15 mouse cellular contexts compared by ENCODE assay signal in the genomic region with DNA sequence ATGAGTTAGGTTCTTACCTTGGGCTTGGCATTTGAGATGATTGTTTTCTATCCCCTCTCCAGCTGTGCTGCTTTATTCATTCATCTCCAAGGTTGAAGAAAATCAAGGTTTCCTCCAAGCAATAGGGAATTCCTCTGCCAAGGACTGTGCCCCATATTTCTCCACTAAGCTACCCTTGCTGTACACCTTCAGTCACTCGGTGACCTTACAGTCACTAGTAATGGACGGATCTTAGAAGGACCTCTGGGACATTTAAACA.
DNase-seq lines count a peak whose midpoint lies in the region; ATAC-seq lines count a peak whose summit lies in the region.
"Had no signal": no experiment of that assay in that cellular context is flagged by ENCODE, and none has a peak within 500 bp of the region (broad histone marks: within the 10 kb centered on the region; RNA-seq: fewer than 3 reads in every experiment).

No protein-coding gene starts in this region.

- no peak overlapping the region for H3K4me2 ChIP-seq in heart, embryonic 14.5 days (ENCODE audit: low read length)
- H3K4me2 ChIP-seq in kidney, embryonic 15.5 days: no peak overlapping the region
- H3K4me2 ChIP-seq in kidney, embryonic 14.5 days (replicated peaks; ENCODE audit: low read depth, low read length): no peak overlapping the region
- no peak overlapping the region for H3K4me2 ChIP-seq in embryonic facial prominence, embryonic 15.5 days (replicated peaks)
- H3K4me2 ChIP-seq: liver, embryonic 11.5 days; neural tube, embryonic 13.5 days had no signal

- no peaks in the 10 kb centered on the region for H3K36me3 ChIP-seq in heart, embryonic 14.5 days (ENCODE audit: control insufficient read depth, insufficient read depth, low read length)
- H3K36me3 ChIP-seq in kidney, embryonic 15.5 days: no peaks in the 10 kb centered on the region
- no peaks in the 10 kb centered on the region for H3K36me3 ChIP-seq in kidney, embryonic 14.5 days (ENCODE audit: control insufficient read depth, insufficient read depth, low read length)
- no peaks in the 10 kb centered on the region for H3K36me3 ChIP-seq in embryonic facial prominence, embryonic 15.5 days
- H3K36me3 ChIP-seq: neural tube, embryonic 13.5 days had no signal

- H3K9me3 ChIP-seq in heart, embryonic 14.5 days (ENCODE audit: control insufficient read depth, low read length): no peaks in the 10 kb centered on the region
- no peaks in the 10 kb centered on the region for H3K9me3 ChIP-seq in kidney, embryonic 15.5 days (replicated peaks)
- H3K9me3 ChIP-seq in kidney, embryonic 14.5 days (ENCODE audit: control insufficient read depth, low read length): no peaks in the 10 kb centered on the region
- H3K9me3 ChIP-seq in embryonic facial prominence, embryonic 15.5 days (replicated peaks): no peaks in the 10 kb centered on the region
- H3K9me3 ChIP-seq: neural tube, embryonic 13.5 days had no signal

- peak overlapping the region; percentile 35 to 45; a peak in 1 of 4 replicates for H3K27ac ChIP-seq in heart, embryonic 14.5 days (replicated peaks in 1 of 2; ENCODE audit: control insufficient read depth in 1 of 2, insufficient read depth in 1 of 2, low read depth in 2 of 2, low read length in 2 of 2)
- peak overlapping the region; percentile 68; the same call in 1 of the 2 replicates for H3K27ac ChIP-seq in kidney, embryonic 15.5 days
- no peak overlapping the region for H3K27ac ChIP-seq in kidney, embryonic 14.5 days (ENCODE audit: low read depth, low read length)
- 0 out of 2 replicates have a peak overlapping the region, but pooled peaks have one; percentile 25 for H3K27ac ChIP-seq in embryonic facial prominence, embryonic 15.5 days (replicated peaks)
- H3K27ac ChIP-seq: left cerebral cortex, adult 2 months had no signal

- no peak overlapping the region for H3K4me3 ChIP-seq in heart, embryonic 14.5 days (ENCODE audit: control insufficient read depth in 1 of 2, insufficient read depth in 1 of 2, low read depth in 1 of 2, low read length in 2 of 2)
- H3K4me3 ChIP-seq in kidney, embryonic 15.5 days (replicated peaks): no peak overlapping the region
- H3K4me3 ChIP-seq in kidney, embryonic 14.5 days (ENCODE audit: low read length): no peak overlapping the region
- no peak overlapping the region for H3K4me3 ChIP-seq in embryonic facial prominence, embryonic 15.5 days (replicated peaks)
- H3K4me3 ChIP-seq: left cerebral cortex, adult 2 months; neural tube, embryonic 13.5 days had no signal

- ATAC-seq in heart, embryonic 14.5 days (ENCODE audit: insufficient number of reproducible peaks, insufficient read depth, low FRiP score, low read depth): no peak
- ATAC-seq in kidney, embryonic 15.5 days (replicated peaks; ENCODE audit: low FRiP score): no peak
- ATAC-seq in kidney, embryonic 14.5 days (ENCODE audit: low FRiP score, low TSS enrichment): no peak
- ATAC-seq in embryonic facial prominence, embryonic 15.5 days (ENCODE audit: insufficient number of reproducible peaks, low FRiP score, low TSS enrichment, low read depth): no peak

- H3K4me1 ChIP-seq in heart, embryonic 14.5 days (ENCODE audit: control insufficient read depth in 2 of 2, insufficient read depth in 2 of 2, low read length in 2 of 2): peaks cover 0 to 6% of the 10 kb centered on the region in 2 experiments; a peak in 1 of 4 replicates
- 0 out of 2 replicates have a peak, but pooled peaks cover 7% of the 10 kb centered on the region for H3K4me1 ChIP-seq in kidney, embryonic 15.5 days
- H3K4me1 ChIP-seq in kidney, embryonic 14.5 days (ENCODE audit: control insufficient read depth, insufficient read depth, low read length): no peaks in the 10 kb centered on the region
- H3K4me1 ChIP-seq in embryonic facial prominence, embryonic 15.5 days: peaks cover 4% of the 10 kb centered on the region; the same call in 1 of the 2 replicates

- no peak overlapping the region for H3K9ac ChIP-seq in heart, embryonic 14.5 days (ENCODE audit: low read length)
- H3K9ac ChIP-seq in kidney, embryonic 15.5 days: no peak overlapping the region
- H3K9ac ChIP-seq in kidney, embryonic 14.5 days (ENCODE audit: low read depth, low read length): no peak overlapping the region
- H3K9ac ChIP-seq in embryonic facial prominence, embryonic 15.5 days: no peak overlapping the region
- H3K9ac ChIP-seq: neural tube, embryonic 13.5 days had no signal

- 72% methylated on average over 2 of the region's 2 CpGs for WGBS in heart, embryonic 14.5 days
- 72% methylated on average over 2 of the region's 2 CpGs for WGBS in kidney, embryonic 15.5 days
- WGBS in kidney, embryonic 14.5 days: 67% methylated on average over 2 of the region's 2 CpGs
- WGBS in embryonic facial prominence, embryonic 15.5 days: 56% methylated on average over 2 of the region's 2 CpGs

- no peaks in the 10 kb centered on the region for H3K27me3 ChIP-seq in heart, embryonic 14.5 days (ENCODE audit: control insufficient read depth, insufficient read depth, low read length)
- H3K27me3 ChIP-seq in kidney, embryonic 15.5 days: no peaks in the 10 kb centered on the region
- H3K27me3 ChIP-seq in kidney, embryonic 14.5 days (ENCODE audit: control insufficient read depth, insufficient read depth, low read length): no peaks in the 10 kb centered on the region
- no peaks in the 10 kb centered on the region for H3K27me3 ChIP-seq in embryonic facial prominence, embryonic 15.5 days
- H3K27me3 ChIP-seq: neural tube, embryonic 13.5 days had no signal

- DNase-seq in heart, adult 18-20 months: no peak
- peak; percentile 64 for DNase-seq in ZHBTc4 (ENCODE audit: low read depth, low spot score)
- DNase-seq in urinary bladder, adult 2 months (ENCODE audit: low spot score): no peak
- DNase-seq in kidney, adult 9 months: no peak
- DNase-seq: layer of hippocampus, adult 9-11 months; left cerebral cortex, postnatal 4 days; lung, adult 18-20 months; thymus, postnatal 36 days had no signal
